Mouse (Mus musculus) kidney, embryonic 15.5 days (tissue): ENCODE results near the gene Spred2. TPM values are rescaled to one million over a fixed set of nuclear protein-coding genes. Genes with fewer than 3 reads are reported as not detected.

Experiments used
- ATAC-seq: fragments of 200-750 bp; cut with Nextera tagmentation; replicated peaks from 2 replicates; pipeline ENCODE4 v1.8.0; 2017; ENCODE audit warnings: moderate TSS enrichment; ENCODE audit not compliant: low FRiP score
- H3K27ac ChIP-seq: fragments of 300-500 bp; sonication (generic); 2 replicates; pipeline ENCODE4 v1.5.1; 2015; ENCODE audit warnings: mild to moderate bottlenecking, inconsistent platforms
- H3K27me3 ChIP-seq: fragments of 300-500 bp; sonication (generic); 2 replicates; pipeline ENCODE4 v1.6.1; 2015; ENCODE audit warnings: inconsistent platforms
- H3K36me3 ChIP-seq: fragments of 300-500 bp; sonication (generic); 2 replicates; pipeline ENCODE4 v1.6.1; 2015; ENCODE audit warnings: inconsistent platforms
- H3K4me1 ChIP-seq: fragments of 300-500 bp; sonication (generic); 2 replicates; pipeline ENCODE4 v1.6.1; 2015; ENCODE audit warnings: inconsistent platforms
- H3K4me2 ChIP-seq: fragments of 300-500 bp; sonication (generic); 2 replicates; pipeline ENCODE4 v1.6.1; 2015; ENCODE audit warnings: moderate library complexity, mild to moderate bottlenecking, inconsistent platforms
- H3K4me3 ChIP-seq: fragments of 300-500 bp; sonication (generic); replicated peaks from 2 replicates; pipeline ENCODE4 v1.5.1; 2015; ENCODE audit warnings: mild to moderate bottlenecking, inconsistent platforms
- H3K9ac ChIP-seq: fragments of 300-500 bp; sonication (generic); 2 replicates; pipeline ENCODE4 v1.6.1; 2015; ENCODE audit warnings: mild to moderate bottlenecking, inconsistent platforms
- H3K9me3 ChIP-seq: fragments of 300-500 bp; sonication (generic); replicated peaks from 2 replicates; pipeline ENCODE4 v1.6.1; 2016; ENCODE audit warnings: inconsistent platforms
- WGBS: fragments of 180-500 bp; shearing (Covaris S2); methylation state at CpG from one replicate; pipeline ENCODE4 v1.1.7; 2015; ENCODE audit warnings: mixed read lengths; 5-methylcytosine and 5-hydroxymethylcytosine counted together
- polyA plus RNA-seq: library from polyadenylated mRNA; unstranded; fragments of >200 nt; fragmentation: Nextera tagmentation; extraction: Ambion mirVana; gene quantifications from 2 replicates; pipeline ENCODE4 v1.2.1, GENCODE M21; 2015

Spred2 gene
- polyA plus RNA-seq, 1 experiment from 2014 or later = 9.8 TPM

- H3K9me3 ChIP-seq = no peaks in the 10 kb centered on the region
- no peak for ATAC-seq
- WGBS = 77% methylated on average over 6 of the region's 6 CpGs
- no peak overlapping the region for H3K4me3 ChIP-seq
- H3K27ac ChIP-seq = peak overlapping the region; percentile 52
- no peak overlapping the region for H3K4me2 ChIP-seq
- H3K9ac ChIP-seq = no peak overlapping the region
- H3K36me3 ChIP-seq = peaks cover 9% of the 10 kb centered on the region
- H3K27me3 ChIP-seq = no peaks in the 10 kb centered on the region
- peaks cover 45% of the 10 kb centered on the region for H3K4me1 ChIP-seq
Measured at GRCm38 (mm10) chr11:19944701-19945100, 20.5 kb downstream of the Spred2 start.

GRCm38 (mm10) chr11:19946721-19947120, 22.5 kb downstream of the Spred2 start:
- peaks cover 59% of the 10 kb centered on the region for H3K4me1 ChIP-seq

GRCm38 (mm10) chr11:19947626-19948135, 23.5 kb downstream of the Spred2 start:
- Histone ChIP-seq H3K27me3 (no peaks in the 10 kb centered on the region), H3K4me2 (no peak overlapping the region), H3K9ac (no peak overlapping the region), H3K4me1 (peaks cover 64% of the 10 kb centered on the region), H3K9me3 (no peaks in the 10 kb centered on the region), H3K36me3 (peaks cover 9% of the 10 kb centered on the region; the same call in 1 of the 2 replicates), H3K4me3 (no peak overlapping the region), H3K27ac (no peak overlapping the region)
- no peak for ATAC-seq
- WGBS = 80% methylated on average over 7 of the region's 7 CpGs

More at GRCm38 (mm10) chr11:19946721-19947120, 22.5 kb downstream of the Spred2 start:
- Histone ChIP-seq H3K27ac (no peak overlapping the region), H3K36me3 (peaks cover 9% of the 10 kb centered on the region; the same call in 1 of the 2 replicates), H3K27me3 (no peaks in the 10 kb centered on the region), H3K9ac (no peak overlapping the region), H3K9me3 (no peaks in the 10 kb centered on the region), H3K4me3 (no peak overlapping the region), H3K4me2 (no peak overlapping the region)
- WGBS = 85% methylated on average over 6 of the region's 7 CpGs
- ATAC-seq = no peak

GRCm38 (mm10) chr11:19949725-19950124, 25.6 kb downstream of the Spred2 start:
- Histone ChIP-seq H3K9me3 (no peaks in the 10 kb centered on the region), H3K36me3 (peaks cover 9% of the 10 kb centered on the region; the same call in 1 of the 2 replicates), H3K27me3 (no peaks in the 10 kb centered on the region), H3K4me2 (no peak overlapping the region), H3K4me1 (peaks cover 66% of the 10 kb centered on the region), H3K4me3 (no peak overlapping the region), H3K9ac (no peak overlapping the region), H3K27ac (no peak overlapping the region)
- ATAC-seq = no peak
- 77% methylated on average over 5 of the region's 5 CpGs for WGBS

- Histone ChIP-seq H3K9me3 (no peaks in the 10 kb centered on the region), H3K4me3 (no peak overlapping the region), H3K27ac (peak overlapping the region; percentile 54), H3K27me3 (no peaks in the 10 kb centered on the region), H3K4me1 (peaks cover 66% of the 10 kb centered on the region), H3K4me2 (no peak overlapping the region), H3K36me3 (peaks cover 5% of the 10 kb centered on the region; the same call in 1 of the 2 replicates), H3K9ac (no peak overlapping the region)
- no peak for ATAC-seq
- WGBS = 72% methylated on average over 8 of the region's 8 CpGs
Measured at GRCm38 (mm10) chr11:19950169-19950568, 26.0 kb downstream of the Spred2 start.

- H3K4me2 ChIP-seq = no peak overlapping the region
- H3K9ac ChIP-seq = no peak overlapping the region
- peaks cover 66% of the 10 kb centered on the region for H3K4me1 ChIP-seq
- WGBS = 32% methylated on average over 8 of the region's 8 CpGs
- H3K4me3 ChIP-seq = no peak overlapping the region
- no peaks in the 10 kb centered on the region for H3K27me3 ChIP-seq
- H3K36me3 ChIP-seq = no peaks in the 10 kb centered on the region
- no peak for ATAC-seq
- 0 out of 2 replicates have a peak overlapping the region, but pooled peaks have one; percentile 2 for H3K27ac ChIP-seq
- no peaks in the 10 kb centered on the region for H3K9me3 ChIP-seq
Measured at GRCm38 (mm10) chr11:19952963-19953362, 28.8 kb downstream of the Spred2 start.

- H3K4me3 ChIP-seq = no peak overlapping the region
- no peak overlapping the region for H3K9ac ChIP-seq
- no peak overlapping the region for H3K4me2 ChIP-seq
- H3K4me1 ChIP-seq = peaks cover 58% of the 10 kb centered on the region
- WGBS = 92% methylated on average over 7 of the region's 7 CpGs
- no peaks in the 10 kb centered on the region for H3K27me3 ChIP-seq
- H3K9me3 ChIP-seq = no peaks in the 10 kb centered on the region
- no peak overlapping the region for H3K27ac ChIP-seq
- no peaks in the 10 kb centered on the region for H3K36me3 ChIP-seq
- ATAC-seq = no peak
Measured at GRCm38 (mm10) chr11:19953919-19954318, 29.7 kb downstream of the Spred2 start.

- Histone ChIP-seq H3K36me3 (no peaks in the 10 kb centered on the region), H3K9me3 (no peaks in the 10 kb centered on the region), H3K4me1 (peaks cover 52% of the 10 kb centered on the region), H3K27me3 (no peaks in the 10 kb centered on the region), H3K4me3 (no peak overlapping the region), H3K4me2 (no peak overlapping the region), H3K27ac (no peak overlapping the region), H3K9ac (no peak overlapping the region)
- 41% methylated on average over 9 of the region's 9 CpGs for WGBS
- no peak for ATAC-seq
Measured at GRCm38 (mm10) chr11:19955069-19955468, 30.9 kb downstream of the Spred2 start.

- H3K27ac ChIP-seq = no peak overlapping the region
- ATAC-seq = no peak
Measured at GRCm38 (mm10) chr11:19955701-19956100, 31.5 kb downstream of the Spred2 start.

GRCm38 (mm10) chr11:19959006-19959405, 34.8 kb downstream of the Spred2 start:
- WGBS = 79% methylated on average over 3 of the region's 3 CpGs
- Histone ChIP-seq H3K9ac (no peak overlapping the region), H3K27ac (no peak overlapping the region)

More at GRCm38 (mm10) chr11:19955701-19956100, 31.5 kb downstream of the Spred2 start:
- Histone ChIP-seq H3K4me1 (peaks cover 51% of the 10 kb centered on the region), H3K9me3 (no peaks in the 10 kb centered on the region), H3K9ac (no peak overlapping the region), H3K36me3 (no peaks in the 10 kb centered on the region), H3K4me3 (no peak overlapping the region), H3K4me2 (no peak overlapping the region), H3K27me3 (no peaks in the 10 kb centered on the region)
- 84% methylated on average over 6 of the region's 6 CpGs for WGBS

GRCm38 (mm10) chr11:19959897-19960296, 35.7 kb downstream of the Spred2 start:
- Histone ChIP-seq H3K36me3 (no peaks in the 10 kb centered on the region), H3K9me3 (no peaks in the 10 kb centered on the region), H3K4me3 (no peak overlapping the region), H3K4me1 (peaks cover 69% of the 10 kb centered on the region), H3K27me3 (no peaks in the 10 kb centered on the region), H3K27ac (no peak overlapping the region), H3K4me2 (no peak overlapping the region), H3K9ac (no peak overlapping the region)
- 80% methylated on average over 5 of the region's 5 CpGs for WGBS
- ATAC-seq = no peak

More at GRCm38 (mm10) chr11:19959006-19959405, 34.8 kb downstream of the Spred2 start:
- Histone ChIP-seq H3K4me3 (no peak overlapping the region), H3K27me3 (no peaks in the 10 kb centered on the region), H3K4me2 (no peak overlapping the region), H3K4me1 (peaks cover 63% of the 10 kb centered on the region), H3K36me3 (no peaks in the 10 kb centered on the region), H3K9me3 (no peaks in the 10 kb centered on the region)
- ATAC-seq = no peak

- Histone ChIP-seq H3K27ac (no peak overlapping the region), H3K4me1 (peaks cover 71% of the 10 kb centered on the region), H3K9me3 (no peaks in the 10 kb centered on the region), H3K36me3 (no peaks in the 10 kb centered on the region), H3K27me3 (no peaks in the 10 kb centered on the region), H3K4me2 (no peak overlapping the region), H3K4me3 (no peak overlapping the region), H3K9ac (no peak overlapping the region)
- 86% methylated on average over 3 of the region's 3 CpGs for WGBS
- ATAC-seq = no peak
Measured at GRCm38 (mm10) chr11:19960541-19960940, 36.4 kb downstream of the Spred2 start.

GRCm38 (mm10) chr11:19961088-19961487, 36.9 kb downstream of the Spred2 start:
- no peaks in the 10 kb centered on the region for H3K9me3 ChIP-seq
- H3K4me1 ChIP-seq = peaks cover 73% of the 10 kb centered on the region
- H3K4me2 ChIP-seq = no peak overlapping the region
- no peak for ATAC-seq
- WGBS = 69% methylated on average over 6 of the region's 6 CpGs
- H3K27me3 ChIP-seq = no peaks in the 10 kb centered on the region
- H3K4me3 ChIP-seq = no peak overlapping the region
- no peaks in the 10 kb centered on the region for H3K36me3 ChIP-seq
- H3K9ac ChIP-seq = no peak overlapping the region
- H3K27ac ChIP-seq = no peak overlapping the region
